Mouse (Mus musculus): ENCODE data around the gene Iqcn. TPM values are rescaled to one million over a fixed set of nuclear protein-coding genes. Genes with fewer than 3 reads are reported as not detected.

The Iqcn gene
- total and polyA plus RNA-seq, 3 experiments = not detected

DNA sequence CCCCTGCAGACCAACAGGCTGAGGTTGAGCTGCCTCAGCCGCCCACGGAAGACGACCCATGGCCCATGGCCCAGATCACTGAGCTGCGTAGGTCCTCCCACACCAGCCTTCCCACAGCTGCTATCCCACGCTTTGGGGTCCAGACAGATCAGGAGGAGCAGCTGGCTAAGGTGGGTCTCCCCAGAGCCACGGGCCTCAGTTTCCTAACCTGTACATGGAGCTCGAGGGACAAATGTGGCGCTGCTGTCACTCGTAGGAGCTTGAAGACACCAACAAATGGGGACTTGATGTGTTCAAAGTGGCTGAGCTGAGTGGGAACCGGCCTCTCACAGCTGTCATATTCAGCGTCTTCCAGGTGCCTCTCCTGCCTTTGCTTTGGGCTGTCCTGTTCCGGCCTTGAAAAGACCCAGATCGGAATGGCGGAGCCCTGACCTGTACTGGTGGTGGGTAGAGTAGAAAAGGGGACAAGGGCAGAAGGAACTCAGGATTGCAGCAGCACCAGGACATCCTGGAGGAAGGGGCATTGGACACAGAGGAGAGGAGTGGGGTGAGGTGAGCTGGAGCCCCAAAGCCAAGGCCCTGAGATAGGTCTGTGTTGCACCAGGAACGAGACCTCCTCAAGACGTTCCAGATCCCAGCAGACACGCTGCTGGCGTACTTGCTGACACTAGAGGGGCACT lies 44.1 kb downstream of the Iqcn start:
- no peak overlapping the region for H3K27ac ChIP-seq (ENCODE audit: control insufficient read depth, low read depth, low read length)
- peaks cover 0 to 3% of the 10 kb centered on the region in 2 experiments; a peak in 2 of 4 replicates for H3K4me1 ChIP-seq (ENCODE audit: control insufficient read depth in 1 of 2, insufficient read depth in 2 of 2, low read length in 2 of 2)
- H3K27me3 ChIP-seq (ENCODE audit: control insufficient read depth in 1 of 2, insufficient read depth in 2 of 2, low read length in 2 of 2) = no peaks in the 10 kb centered on the region
- no peak for DNase-seq (ENCODE audit: low read depth, low spot score)
- H3K9ac ChIP-seq (ENCODE audit: control insufficient read depth, low read depth, low read length, poor library complexity, severe bottlenecking) = no peak overlapping the region
- H3K79me2 ChIP-seq (ENCODE audit: control insufficient read depth, insufficient read depth, low read length, poor library complexity) = no peaks in the 10 kb centered on the region
- H3K4me3 ChIP-seq (ENCODE audit: control insufficient read depth in 1 of 2, insufficient read depth in 1 of 2, low read depth in 2 of 2, low read length in 2 of 2) = no peak overlapping the region
- TF ChIP-seq MYB (IDR thresholded peaks at IDR 0.05; ENCODE audit: low read depth, low read length) (no peak), CTCF (IDR thresholded peaks at IDR 0.05 in 2 of 3, conservative IDR thresholded peaks at IDR 0.05 in 1 of 3; ENCODE audit: control insufficient read depth in 1 of 3, insufficient read depth in 1 of 3, low read depth in 2 of 3, low read length in 3 of 3, poor library complexity in 1 of 3, severe bottlenecking in 1 of 3) (no peak), SMC3 (IDR thresholded peaks at IDR 0.05; ENCODE audit: low read depth, low read length) (no peak), MAX (IDR thresholded peaks at IDR 0.05; ENCODE audit: low read length) (no peak), POLR2AphosphoS5 (IDR thresholded peaks at IDR 0.05; ENCODE audit: borderline replicate concordance, low read depth, low read length) (no peak), CHD1 (IDR thresholded peaks at IDR 0.05; ENCODE audit: low read depth, low read length) (no peak), ZNF384 (IDR thresholded peaks at IDR 0.05; ENCODE audit: low read depth, low read length) (no peak), GATA1 (IDR thresholded peaks at IDR 0.05; ENCODE audit: low read depth, low read length) (no peak), UBTF (IDR thresholded peaks at IDR 0.05; ENCODE audit: borderline replicate concordance, insufficient read depth, low read depth, low read length) (no peak), TAL1 (IDR thresholded peaks at IDR 0.05; ENCODE audit: low read length) (no peak), BHLHE40 (IDR thresholded peaks at IDR 0.05; ENCODE audit: borderline replicate concordance, low read depth, low read length) (no peak), SIN3A (IDR thresholded peaks at IDR 0.05; ENCODE audit: low read length) (no peak), USF1 (IDR thresholded peaks at IDR 0.05; ENCODE audit: low read depth, low read length) (no peak), ELF1 (IDR thresholded peaks at IDR 0.05; ENCODE audit: low read depth, low read length) (no peak), KAT2A (conservative IDR thresholded peaks at IDR 0.05; ENCODE audit: low read depth, low read length) (no peak), NELFE (IDR thresholded peaks at IDR 0.05; ENCODE audit: low read depth, low read length) (no peak), MXI1 (IDR thresholded peaks at IDR 0.05; ENCODE audit: low read depth, low read length) (no peak), ETS1 (IDR thresholded peaks at IDR 0.05; ENCODE audit: low read depth, low read length) (no peak)
- peaks cover 0 to 2% of the 10 kb centered on the region in 2 experiments; a peak in 2 of 4 replicates for H3K36me3 ChIP-seq (ENCODE audit: control insufficient read depth in 1 of 2, insufficient read depth in 2 of 2, low read length in 2 of 2)
- no peaks in the 10 kb centered on the region for H3K9me3 ChIP-seq (replicated peaks; ENCODE audit: insufficient read depth, low read length)

GRCm38 (mm10) chr8:70748246-70749096 lies 45.2 kb downstream of the Iqcn start:
- Histone ChIP-seq H3K9me3 (replicated peaks; ENCODE audit: insufficient read depth, low read length) (no peaks in the 10 kb centered on the region), H3K9ac (ENCODE audit: control insufficient read depth, low read depth, low read length, poor library complexity, severe bottlenecking) (no peak overlapping the region), H3K36me3 (ENCODE audit: control insufficient read depth in 1 of 2, insufficient read depth in 2 of 2, low read length in 2 of 2) (peaks cover 0 to 9% of the 10 kb centered on the region in 2 experiments; a peak in 2 of 4 replicates), H3K27me3 (ENCODE audit: control insufficient read depth in 1 of 2, insufficient read depth in 2 of 2, low read length in 2 of 2) (no peaks in the 10 kb centered on the region), H3K4me1 (ENCODE audit: control insufficient read depth in 1 of 2, insufficient read depth in 2 of 2, low read length in 2 of 2) (peaks cover 3 to 10% of the 10 kb centered on the region in 2 experiments; a peak in 3 of 4 replicates), H3K79me2 (ENCODE audit: control insufficient read depth, insufficient read depth, low read length, poor library complexity) (no peaks in the 10 kb centered on the region; the same call in 1 of the 2 replicates), H3K4me3 (ENCODE audit: control insufficient read depth in 1 of 2, insufficient read depth in 1 of 2, low read depth in 2 of 2, low read length in 2 of 2) (no peak overlapping the region), H3K27ac (ENCODE audit: control insufficient read depth, low read depth, low read length) (no peak overlapping the region)
- no peak for DNase-seq (ENCODE audit: low read depth, low spot score)
- TF ChIP-seq NELFE (IDR thresholded peaks at IDR 0.05; ENCODE audit: low read depth, low read length) (no peak), MAZ (IDR thresholded peaks at IDR 0.05; ENCODE audit: low read depth, low read length) (no peak), KAT2A (conservative IDR thresholded peaks at IDR 0.05; ENCODE audit: low read depth, low read length) (no peak), ZC3H11A (IDR thresholded peaks at IDR 0.05; ENCODE audit: low read depth, low read length) (no peak), TCF12 (IDR thresholded peaks at IDR 0.05; ENCODE audit: low read depth, low read length) (no peak)
